Mouse (Mus musculus): Measurements from ENCODE around the gene Tgfbr3. TPM values are rescaled to one million over a fixed set of nuclear protein-coding genes. Genes with fewer than 3 reads are reported as not detected.

The Tgfbr3 gene
- total RNA-seq, 4 experiments from 2014 or later, result 19.3 to 24.8 (median 21.5) TPM

DNA sequence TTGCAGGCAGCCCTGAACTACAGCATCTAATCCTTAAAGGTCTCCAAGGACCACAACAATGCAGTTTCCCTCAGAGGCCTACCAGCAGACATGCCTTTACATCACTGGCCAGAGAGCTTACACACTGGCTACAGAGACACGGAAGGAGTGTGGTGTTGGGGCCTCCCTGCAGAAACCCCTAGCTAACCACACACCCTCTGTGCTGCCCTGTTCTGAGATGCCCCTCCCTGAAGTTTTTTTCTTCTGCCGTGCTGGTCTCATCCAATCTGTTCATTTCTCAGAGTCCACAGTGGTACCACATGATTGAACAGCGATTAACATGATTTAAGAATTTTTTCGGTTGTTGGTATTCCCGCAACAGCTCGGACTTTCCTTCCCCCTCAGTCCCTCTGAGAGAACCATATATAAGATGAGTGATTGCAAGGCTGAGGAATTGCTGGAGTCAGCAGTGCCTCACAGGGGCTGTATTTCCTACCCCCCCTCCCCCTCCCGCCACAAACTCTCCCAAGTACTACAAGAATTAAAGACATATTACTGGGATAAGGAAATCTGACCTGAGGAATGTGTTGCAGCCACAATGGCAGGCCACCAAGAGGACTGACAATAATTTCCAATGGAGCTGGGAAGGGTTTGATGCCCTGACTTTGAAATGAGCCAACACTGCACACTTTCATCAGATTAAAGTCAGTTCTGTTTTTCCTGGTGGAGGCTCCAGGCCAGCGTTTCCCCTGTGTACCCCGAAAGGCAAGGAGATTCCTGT is 75.9 kb downstream of the Tgfbr3 start:
- no peak for DNase-seq (ENCODE audit: low spot score in 2 of 2)

DNA sequence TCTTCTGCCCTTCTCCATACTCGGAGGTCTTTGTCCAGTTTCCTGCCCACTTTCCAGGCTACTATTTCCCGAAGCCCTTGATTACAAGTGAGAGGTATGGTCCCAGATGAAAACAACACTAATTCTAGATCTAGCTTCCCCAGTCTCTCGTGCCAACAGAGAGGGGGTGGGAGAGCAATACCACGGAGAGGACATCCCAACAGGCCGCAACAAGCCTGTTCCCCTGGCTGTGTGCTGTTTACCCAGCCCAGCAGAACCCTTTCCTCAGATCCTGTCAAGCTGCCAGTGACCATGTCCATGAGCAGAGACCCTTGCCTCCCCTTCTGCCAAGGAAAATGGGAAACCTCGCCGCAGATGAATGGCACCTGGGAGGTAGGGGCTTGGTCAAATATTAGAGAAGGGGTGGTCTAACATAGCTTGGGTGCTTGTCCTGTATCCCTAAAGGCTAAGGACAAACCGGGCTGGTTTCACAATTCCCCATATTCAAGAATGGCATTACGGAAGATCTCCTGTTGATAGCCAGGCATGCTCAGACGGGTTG is 77.5 kb downstream of the Tgfbr3 start:
- DNase-seq (ENCODE audit: low spot score in 2 of 2), result no peak

DNA sequence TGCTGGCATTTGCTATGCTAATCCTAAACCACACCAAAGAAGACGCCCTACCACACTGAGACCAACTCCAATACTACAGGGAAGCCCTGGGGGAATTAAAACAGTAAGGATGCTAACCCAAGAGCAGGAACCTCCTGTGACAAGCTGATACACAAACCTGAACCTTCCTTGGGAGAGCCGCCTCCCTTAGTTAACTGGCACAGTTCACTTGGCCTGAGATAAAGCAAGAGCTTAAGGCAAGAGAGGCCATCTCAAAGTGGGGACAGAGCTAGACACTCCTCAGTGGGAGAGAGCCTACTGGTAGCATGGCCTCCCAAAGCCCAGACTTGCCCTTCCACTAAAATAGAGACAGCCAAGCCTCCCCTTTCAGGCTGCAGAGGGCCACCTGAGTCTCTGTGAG is 79.4 kb downstream of the Tgfbr3 start:
- no peak for DNase-seq (ENCODE audit: low spot score in 2 of 2)

DNA sequence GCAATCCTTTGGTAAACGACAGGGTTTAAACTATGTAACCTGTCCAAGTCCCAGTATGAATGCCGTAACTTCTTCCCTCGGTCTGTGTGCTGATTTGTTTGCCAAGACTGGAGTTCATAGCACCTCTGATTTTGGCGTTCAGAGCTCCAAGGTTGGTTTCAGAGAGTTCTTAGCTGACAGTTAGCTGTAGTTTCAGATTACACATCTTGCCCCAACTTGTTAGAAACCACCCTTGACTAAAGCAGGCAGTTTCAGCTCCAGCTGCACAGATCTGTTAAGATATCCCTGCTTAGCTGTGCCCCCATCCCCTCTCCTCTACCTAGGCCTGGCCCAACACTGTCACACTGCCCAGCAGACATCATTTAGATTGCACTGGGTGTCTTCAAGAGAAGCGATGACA is 81.5 kb downstream of the Tgfbr3 start:
- DNase-seq (ENCODE audit: low spot score in 2 of 2), result no peak

DNA sequence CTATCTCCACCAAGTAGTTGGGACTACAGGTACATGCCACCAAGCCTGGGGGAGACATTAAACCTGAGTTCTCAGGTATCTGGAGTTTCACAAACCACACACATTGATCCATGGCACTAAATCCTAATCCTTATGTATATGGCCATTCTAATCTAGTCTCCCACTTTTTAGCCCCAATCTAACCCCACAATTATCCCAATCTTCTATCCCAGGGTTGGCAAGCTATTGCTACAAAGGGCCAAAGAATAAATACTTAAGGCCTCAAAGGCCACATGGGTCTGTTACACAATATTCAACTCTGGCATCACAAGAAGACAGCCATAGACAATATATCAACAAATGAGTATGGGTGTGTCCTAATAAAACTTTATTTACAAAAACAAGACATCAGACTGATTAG is 85.1 kb downstream of the Tgfbr3 start:
- DNase-seq (ENCODE audit: low spot score in 2 of 2), result no peak

DNA sequence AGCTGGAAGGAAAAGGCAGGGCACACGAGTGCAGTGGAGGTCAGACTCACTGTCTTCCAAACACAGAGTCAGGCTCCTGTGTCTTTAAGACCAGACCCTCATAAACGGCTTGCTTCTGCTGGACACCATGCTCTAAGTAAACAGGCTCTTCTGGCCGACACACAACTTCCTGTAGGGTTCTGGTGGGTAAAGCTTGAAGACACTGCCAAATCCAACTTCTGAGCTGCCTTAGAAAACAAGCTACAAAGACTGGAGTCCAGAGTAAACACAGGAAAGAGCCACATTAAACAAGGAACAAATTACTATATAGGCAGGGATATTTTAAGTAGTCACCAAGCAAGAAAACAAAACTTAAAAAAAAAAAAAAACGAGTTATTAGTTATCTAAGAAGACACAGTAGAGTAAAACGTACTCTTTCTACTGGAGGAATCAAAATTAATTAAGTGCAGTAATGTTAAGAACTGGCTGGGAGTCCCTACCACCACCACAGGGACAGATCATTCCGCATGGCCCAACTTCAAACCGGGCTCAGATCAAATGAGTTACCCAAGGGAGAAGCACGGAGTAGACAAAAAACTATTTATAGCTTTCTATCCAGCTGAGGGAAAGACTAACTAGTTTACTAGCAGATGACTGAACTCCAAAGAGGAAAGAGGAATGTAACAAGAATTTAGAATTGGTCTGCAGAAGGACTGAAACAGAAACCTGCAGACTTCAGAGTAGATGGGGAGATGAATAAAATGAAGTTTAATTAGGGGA is 86.4 kb downstream of the Tgfbr3 start:
- DNase-seq (ENCODE audit: low spot score in 2 of 2), result no peak

DNA sequence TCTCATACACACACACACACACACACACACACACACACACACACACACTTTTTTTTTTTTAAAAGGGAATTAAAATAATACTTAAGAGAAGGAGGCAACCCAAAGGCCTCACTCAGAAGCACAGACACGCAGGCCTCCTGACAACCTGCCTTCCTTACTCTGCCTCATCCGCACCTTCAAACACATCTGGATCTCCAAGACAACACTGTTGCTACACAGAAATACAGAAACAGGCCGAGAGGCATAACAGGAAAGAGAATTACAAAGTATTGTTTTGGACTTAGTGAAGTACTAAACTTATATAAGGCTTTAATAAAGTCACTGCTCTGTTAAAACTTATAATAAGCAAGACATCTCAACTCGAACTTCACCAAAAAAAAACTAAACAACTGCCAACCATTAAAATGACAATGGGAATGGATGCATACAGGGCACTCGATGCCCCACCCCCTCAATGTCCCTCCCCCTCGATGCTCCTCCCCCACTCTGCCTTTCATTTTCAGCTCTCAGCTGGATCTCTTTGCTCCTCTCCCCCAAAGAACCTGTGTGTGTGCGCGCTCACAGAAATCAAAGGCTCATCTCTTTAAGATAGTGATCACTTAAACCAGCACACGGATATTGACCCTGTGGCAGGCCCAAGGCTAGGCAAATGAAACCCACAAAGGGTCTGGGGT is 87.8 kb downstream of the Tgfbr3 start:
- no peak for DNase-seq (ENCODE audit: low spot score in 2 of 2)

DNA sequence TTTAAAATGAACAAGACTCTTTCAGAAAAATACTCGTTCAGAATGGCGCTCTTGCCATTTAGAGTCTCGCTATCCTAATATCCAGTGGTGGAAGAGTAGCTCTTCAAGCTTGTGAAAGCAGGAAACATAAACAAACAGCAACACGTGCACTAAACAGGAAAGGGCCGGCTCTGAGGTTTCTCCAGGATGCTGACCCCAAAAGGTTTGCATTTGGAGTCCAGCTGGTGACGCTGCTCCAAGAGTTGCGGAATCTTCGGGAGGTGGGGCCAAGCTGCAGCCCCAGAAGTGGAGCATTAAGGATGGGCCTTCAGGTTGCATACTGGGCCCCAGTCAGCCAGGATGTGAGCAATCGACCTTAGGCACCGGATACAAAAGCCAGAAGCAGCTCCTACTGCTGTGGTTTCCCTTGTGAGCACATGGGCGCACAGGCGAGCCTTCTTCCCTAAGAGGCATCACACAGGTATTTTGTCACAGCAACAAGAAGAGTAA is 88.5 kb downstream of the Tgfbr3 start:
- no peak for DNase-seq (ENCODE audit: low spot score in 2 of 2)

DNA sequence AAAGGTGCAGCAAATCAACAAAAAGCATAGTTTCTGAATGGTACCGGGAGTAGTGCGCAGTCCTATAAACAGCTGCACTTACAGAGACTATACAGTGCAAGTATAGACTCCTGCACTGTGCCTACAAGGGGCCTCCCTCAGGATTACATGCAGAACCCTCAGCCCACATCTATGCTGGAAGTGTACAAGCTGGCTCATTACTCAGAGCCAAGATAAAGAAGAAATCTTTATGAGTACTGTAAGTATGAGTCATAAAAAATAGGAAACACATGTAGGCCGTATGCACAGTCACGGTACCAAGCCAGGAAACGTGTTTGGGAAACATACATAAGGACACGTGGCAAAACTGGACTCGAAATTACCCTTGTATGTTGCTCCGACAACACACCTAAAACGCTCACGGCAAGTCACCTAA is 89.2 kb downstream of the Tgfbr3 start:
- DNase-seq (ENCODE audit: low spot score in 2 of 2), result peak in 1 of 2 experiments; percentile 39

DNA sequence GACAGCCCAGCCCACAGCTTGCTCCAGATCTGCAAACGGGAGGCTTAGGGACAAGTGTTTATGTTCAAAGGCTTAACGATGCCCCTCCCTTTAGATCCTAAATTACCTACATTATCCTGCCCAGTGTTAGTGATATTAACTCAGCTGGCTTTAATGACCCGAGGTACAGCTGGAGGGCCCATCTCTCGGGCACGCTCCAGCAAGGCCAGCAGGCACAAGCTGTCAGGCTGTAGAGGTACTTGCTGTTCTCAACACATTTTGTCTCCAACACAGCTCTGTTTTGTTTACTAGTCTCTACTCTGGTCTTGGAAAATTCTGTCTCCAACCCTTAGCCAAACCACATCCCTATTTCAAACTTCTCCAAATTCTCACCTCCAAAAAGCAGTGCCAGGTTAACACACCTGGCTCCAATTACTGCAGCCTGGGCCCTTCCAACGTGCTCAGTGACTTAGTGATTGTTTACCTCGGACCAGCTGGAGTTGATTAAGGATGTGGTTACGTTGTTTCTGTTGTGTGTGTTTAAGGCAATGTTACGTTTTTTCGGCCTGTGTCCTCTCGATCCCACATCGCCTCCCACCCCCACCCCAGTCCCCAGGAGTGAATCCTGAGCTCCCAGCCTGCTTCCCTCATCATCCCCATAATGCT is 93.6 kb downstream of the Tgfbr3 start:
- no peak for DNase-seq (ENCODE audit: low spot score in 2 of 2)

DNA sequence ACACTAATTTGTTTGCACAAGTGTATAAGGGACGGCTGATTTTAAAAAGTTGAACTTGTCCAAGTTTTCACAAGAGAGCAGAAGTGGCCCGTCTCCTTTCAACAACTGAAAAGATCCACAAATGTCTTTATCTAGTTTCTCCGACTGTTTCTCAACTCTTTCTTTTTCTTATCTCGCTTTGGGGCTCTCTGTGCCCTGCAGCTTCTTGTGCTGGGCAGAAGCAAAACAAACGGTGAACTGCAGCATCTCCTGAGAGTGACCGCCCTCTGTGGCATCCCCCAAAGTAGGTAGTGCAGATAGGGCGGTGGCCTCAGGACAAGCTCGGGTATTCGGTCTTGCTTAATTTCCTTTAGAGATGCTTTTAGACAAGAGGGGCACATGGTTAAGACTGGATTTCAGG is 96.3 kb downstream of the Tgfbr3 start:
- no peak for DNase-seq (ENCODE audit: low spot score in 2 of 2)

DNA sequence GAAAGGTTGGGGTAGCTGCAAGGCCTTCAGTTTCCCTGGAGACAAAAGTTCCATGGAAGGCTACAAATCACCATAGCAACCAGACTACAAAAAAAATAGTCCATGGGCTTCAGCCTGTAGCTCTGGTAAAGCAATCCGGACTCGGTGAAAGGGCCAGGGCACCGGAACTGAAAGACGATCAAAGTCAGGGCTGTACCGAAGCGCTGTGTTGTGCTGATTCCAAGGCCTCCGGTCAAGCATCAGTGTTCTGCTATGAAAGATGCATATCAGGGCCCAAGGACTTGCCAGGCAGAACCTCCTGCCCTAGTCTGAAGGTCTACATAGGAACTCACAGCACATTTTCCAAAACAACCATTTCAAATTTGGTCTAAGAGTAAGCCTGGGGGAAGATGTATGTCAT is 97.1 kb downstream of the Tgfbr3 start:
- no peak for DNase-seq (ENCODE audit: low spot score in 2 of 2)

DNA sequence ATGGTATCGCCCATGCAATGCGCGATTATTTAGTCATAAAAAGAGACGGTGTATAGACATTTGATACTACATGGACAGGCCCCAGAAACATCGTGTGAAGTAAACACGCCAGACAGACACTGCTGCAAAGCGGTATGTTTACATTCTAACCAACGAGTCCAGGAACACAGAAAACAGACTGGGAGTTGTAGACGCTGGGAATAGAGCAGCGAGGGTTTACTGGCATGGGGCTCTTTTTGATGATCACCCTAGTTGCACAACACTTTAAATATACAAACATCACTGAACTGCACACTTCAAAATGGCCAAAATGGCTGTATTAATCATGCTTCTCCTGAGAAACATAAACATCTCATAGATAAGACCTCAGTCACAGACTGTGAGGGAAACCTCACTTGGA is 100.9 kb downstream of the Tgfbr3 start:
- DNase-seq (ENCODE audit: low spot score in 2 of 2), result no peak

DNA sequence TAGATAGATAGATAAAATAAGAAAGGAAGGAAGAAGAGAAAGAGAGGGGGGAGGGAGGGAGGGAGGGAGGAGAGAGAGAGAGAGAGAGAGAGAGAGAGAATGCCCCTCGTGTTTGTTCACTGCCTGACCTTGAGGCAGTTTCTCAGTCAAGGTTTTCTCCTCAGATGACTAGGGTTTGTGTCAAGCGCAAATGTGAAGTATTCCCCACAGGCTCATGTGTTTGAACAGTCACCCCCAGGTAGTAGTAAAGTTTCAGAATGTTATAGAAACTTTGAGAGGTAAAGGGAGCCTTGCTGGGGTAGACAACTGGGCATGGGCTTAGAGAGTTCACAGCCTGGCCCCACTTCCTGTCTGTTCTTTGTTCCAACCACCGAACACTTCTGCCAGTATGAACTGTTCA is 103.2 kb downstream of the Tgfbr3 start:
- no peak for DNase-seq (ENCODE audit: low spot score in 2 of 2)

DNA sequence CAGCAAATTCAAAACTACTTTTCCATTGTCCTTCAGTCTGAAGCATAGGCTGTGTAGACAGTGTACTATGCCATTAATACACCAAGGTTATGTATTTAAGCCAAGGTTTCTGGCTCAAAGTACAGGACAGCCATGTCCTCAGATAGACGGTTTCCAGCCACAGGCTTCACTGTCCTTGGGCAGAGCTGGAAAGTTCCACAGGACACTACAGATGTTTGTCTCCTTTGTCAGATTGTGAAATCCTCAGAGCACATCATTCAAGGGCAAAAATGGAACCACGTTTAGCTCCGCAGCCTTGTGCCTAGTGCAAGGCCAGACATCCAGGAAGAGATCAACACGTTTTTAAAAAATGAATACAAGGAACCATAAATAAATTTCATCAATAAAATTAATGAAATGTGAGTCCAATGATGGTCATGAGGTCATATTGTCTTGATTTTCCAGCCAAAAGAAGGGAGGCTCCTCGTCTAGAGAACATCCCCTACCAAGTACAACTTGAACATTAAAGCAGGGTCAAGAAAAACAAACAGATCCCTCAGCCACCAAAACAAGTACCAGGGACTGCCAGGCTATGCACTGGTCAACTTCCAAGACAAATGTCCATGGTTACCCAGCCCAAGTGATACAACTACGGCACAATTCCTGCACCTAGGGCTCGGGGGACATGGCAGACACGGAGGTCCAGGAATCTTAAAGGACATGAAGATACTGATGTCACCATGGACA is 105.1 kb downstream of the Tgfbr3 start:
- DNase-seq (ENCODE audit: low spot score in 2 of 2), result no peak

DNA sequence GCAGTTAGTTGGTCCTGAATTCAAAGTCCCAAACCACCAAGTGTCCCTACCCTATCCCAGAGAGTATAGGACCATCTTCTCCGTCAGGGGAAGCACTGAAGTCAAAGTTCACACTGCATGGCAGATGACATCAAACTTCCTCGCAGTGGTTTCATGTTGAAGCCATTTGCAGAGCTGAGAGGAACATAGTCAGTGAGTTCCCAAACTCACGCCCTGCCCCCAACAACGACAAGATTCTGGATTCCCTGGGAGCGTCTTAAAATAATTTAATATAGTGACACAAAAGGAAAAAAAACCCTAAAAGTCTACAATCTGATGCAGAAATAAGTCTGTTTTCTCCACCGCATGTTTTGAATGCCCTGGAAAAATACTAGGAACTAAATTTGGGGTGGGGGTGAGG is 105.9 kb downstream of the Tgfbr3 start:
- no peak for DNase-seq (ENCODE audit: low spot score in 2 of 2)

DNA sequence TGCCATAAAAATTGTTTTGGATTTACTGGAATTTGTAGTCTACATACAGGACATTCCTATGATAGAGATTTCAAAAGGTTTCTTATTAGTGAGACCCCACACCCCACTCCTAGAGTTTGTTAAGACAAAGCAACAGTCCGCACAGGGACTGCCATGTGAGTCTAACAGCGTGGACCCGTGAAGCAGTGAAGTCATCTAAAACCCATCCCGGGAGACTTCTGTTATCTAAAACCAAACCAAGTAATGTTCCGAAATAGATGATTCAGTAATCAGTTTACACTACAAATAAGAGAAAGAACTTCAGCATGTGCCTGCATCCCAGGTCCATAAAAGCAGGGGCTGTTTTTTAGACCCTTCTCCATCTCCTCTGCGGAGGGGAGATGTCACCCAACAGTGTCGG is 106.7 kb downstream of the Tgfbr3 start:
- no peak for DNase-seq (ENCODE audit: low spot score in 2 of 2)

DNA sequence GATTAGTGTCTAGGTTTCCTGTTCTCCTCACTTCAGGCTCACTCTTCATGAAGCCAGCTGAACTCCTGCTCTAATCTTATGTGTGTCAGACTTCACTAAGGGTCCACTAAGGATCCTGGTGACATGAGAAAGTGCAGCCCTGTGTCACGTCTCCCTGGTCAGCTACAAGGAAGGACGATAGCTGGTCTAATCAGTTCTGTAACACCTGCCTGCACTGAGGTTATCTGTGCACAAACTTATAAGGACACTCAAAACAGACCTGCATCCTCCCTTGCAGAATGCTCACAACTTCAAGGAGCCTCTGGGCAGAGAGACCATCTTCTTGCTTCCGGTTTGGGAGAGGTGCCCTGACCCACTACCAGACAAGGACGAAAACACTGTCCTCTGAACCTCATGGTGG is 107.6 kb downstream of the Tgfbr3 start:
- no peak for DNase-seq (ENCODE audit: low spot score in 2 of 2)

DNA sequence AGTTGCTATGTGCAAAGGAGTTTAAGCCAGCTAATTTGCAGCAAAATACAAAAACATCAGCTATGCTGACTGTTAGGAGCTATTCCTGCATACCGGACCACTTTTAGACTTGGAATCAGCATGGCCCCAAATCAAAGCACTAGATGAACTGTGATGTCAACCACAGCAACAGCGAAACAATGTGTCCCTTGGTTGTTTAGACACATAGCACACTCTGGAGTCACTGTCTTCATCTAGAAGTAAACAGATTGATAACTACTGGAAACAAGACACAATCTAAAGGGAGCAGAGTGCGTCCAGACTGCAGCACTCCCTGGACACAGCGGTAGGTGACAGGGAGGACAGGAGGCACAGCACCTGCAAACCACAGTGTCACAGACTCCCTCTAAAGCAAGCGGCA is 110.2 kb downstream of the Tgfbr3 start:
- DNase-seq (ENCODE audit: low spot score in 2 of 2), result no peak

DNA sequence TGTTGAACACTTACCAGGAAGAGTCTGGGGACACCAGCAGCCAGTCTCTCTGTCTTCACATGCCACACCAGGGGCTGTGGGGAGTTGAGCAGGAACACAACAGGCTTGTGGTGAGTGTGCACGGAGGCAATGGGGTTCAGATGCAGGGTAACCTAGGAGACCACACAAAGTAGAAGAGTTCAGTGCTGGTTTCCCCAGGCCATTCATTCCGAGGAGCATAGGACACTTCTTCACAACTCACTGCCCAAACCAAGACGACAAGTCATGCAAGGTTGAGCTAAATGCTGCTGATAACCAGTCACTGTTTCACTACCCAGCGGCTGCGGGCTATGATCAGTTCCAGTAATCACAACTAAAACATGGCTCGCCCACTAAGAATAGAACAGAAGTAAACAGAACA is 111.6 kb downstream of the Tgfbr3 start:
- no peak for DNase-seq (ENCODE audit: low spot score in 2 of 2)

DNA sequence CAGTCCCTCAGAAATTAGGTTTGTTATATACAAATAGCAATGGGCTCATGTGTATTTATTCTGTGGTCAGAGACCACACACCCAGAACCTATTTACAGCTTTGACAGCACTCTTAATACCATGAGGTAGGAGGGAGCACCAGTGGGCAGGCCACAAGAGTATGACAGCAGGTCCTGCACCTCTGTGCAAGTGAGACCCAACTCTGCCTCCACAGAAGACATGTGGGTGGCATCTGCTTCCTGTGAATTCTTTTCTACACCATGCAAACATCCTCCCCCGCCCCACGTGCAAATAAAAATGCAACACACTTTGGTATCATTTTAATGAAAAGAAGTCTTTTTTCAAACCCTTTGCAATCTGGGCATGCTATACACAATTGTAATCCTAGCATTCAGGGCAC is 112.2 kb downstream of the Tgfbr3 start:
- no peak for DNase-seq (ENCODE audit: low spot score in 2 of 2)
